Mouse (Mus musculus): ENCODE results near the gene Ror1. TPM values are rescaled to one million over a fixed set of nuclear protein-coding genes. Genes with fewer than 3 reads are reported as not detected.

Ror1 gene
- total RNA-seq, 2 experiments from 2014 or later, result 7.7 to 9.7 TPM

DNA sequence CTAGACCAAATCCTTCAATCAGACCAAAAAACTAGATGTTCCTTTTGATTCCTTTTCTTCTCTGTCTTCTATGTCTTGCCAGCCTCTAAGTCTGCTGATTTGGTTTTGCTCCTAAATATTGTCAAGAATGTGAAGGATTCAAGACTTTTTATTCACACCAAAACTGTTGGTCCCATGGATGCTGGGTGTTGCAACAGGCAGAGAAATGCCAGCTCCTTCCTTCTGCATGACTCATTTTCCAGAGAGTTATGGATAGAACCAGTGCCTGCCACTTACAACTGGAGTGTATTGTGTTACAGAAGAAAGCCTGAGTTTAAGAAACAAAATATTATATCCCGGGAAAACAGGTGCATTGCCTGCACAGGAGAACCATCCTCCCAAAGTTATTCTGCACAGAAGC is 55.2 kb downstream of the Ror1 start:
- intact Hi-C loops (cut with DNase I), result no loop called here
- no peak for DNase-seq (ENCODE audit: low spot score)

- DNase-seq (ENCODE audit: low spot score), result no peak
- intact Hi-C loops (cut with DNase I), result no loop called here
Observed at GRCm38 (mm10) chr4:100154560-100155130, 59.1 kb downstream of the Ror1 start.

DNA sequence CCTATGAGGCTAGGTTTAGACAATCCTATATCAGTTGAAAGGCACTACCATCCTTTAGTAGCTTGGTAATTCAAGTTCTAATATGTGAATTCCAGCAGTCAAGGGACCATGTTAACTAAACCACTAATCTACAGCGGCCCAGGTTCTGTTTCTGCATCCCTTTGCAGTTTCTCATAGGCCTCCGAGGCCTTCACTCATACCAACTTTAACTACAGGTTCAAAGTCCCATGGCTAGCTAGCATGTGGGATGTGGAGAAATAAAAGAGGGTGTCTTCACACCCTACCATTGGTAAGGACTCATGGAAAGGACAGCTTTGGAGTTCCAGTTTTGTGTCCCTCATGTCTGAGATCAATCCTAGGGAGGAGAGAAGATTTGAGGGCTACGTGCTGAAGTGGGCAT is 60.1 kb downstream of the Ror1 start:
- intact Hi-C loops (cut with DNase I), result no loop called here
- DNase-seq (ENCODE audit: low spot score), result no peak

GRCm38 (mm10) chr4:100158401-100158800 is 62.8 kb downstream of the Ror1 start:
- intact Hi-C loops (cut with DNase I), result no loop called here
- no peak for DNase-seq (ENCODE audit: low spot score)

DNA sequence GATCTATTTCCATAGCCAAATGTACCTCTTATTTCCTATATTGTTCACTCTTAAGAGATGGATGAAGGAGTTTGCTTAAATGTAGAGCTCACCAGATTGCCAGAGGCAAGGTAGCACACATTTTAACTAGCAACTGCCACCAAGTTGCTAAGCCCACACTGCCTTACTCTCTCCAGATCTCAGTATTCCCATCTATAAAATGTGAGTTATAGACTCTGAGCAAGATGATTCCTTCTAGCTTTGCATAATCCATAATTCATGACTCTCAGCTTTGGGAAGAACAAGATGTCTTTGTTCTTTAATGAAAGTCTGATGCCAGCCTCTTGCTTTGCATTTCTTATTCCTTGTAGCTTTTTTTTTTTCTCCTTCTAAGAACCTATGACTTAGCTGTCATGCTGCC is 64.6 kb downstream of the Ror1 start:
- intact Hi-C loops (cut with DNase I), result no loop called here
- no peak for DNase-seq (ENCODE audit: low spot score)

DNA sequence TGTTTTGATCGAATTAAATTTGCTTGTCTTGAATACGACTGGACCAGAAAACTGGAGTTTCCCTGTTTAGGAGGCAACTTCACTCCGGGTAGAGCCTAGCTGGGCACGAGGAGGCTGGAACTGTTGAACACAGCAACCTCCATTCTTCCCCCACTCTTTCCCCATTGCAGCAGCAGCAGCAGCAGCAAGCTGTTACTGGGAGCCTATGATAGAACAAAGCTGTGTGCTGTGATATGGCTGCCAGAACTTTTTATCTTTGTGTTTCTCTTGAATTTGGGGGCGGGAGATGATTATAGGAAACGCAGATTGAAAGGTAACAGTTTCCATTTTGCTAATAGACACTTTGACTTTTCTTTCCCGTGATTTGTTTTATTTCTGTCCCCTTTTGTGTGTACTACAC is 70.2 kb downstream of the Ror1 start:
- no peak for DNase-seq (ENCODE audit: low spot score)
- intact Hi-C loops (cut with DNase I), result no loop called here

DNA sequence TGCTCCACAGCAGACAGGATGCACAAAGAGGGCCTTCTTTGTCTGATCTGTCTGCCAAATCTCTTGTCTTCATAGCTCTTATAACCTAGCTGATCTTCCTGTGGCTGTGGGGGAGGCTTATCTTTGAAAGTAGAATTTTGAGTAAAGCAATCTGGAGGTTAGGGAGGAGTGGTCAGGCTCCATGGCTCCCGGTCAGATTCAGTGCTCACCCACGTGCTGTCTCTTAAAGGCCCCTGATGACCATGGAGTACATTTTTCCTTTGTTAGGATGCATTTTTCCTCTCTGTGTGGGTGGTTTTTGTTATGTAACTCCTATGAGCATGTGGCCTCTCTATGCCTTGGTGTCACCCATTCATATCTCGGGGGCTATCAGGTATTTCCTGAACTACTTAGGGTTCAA is 71.3 kb downstream of the Ror1 start:
- no peak for DNase-seq (ENCODE audit: low spot score)
- intact Hi-C loops (cut with DNase I), result no loop called here

GRCm38 (mm10) chr4:100169683-100170082 is 74.1 kb downstream of the Ror1 start:
- DNase-seq (ENCODE audit: low spot score), result no peak
- intact Hi-C loops (cut with DNase I), result no loop called here

- intact Hi-C loops (cut with DNase I), result no loop called here
- DNase-seq (ENCODE audit: low spot score), result no peak
Observed at GRCm38 (mm10) chr4:100170161-100170650, 74.6 kb downstream of the Ror1 start.

GRCm38 (mm10) chr4:100170743-100171142 is 75.2 kb downstream of the Ror1 start:
- DNase-seq (ENCODE audit: low spot score), result no peak
- intact Hi-C loops (cut with DNase I), result no loop called here

DNA sequence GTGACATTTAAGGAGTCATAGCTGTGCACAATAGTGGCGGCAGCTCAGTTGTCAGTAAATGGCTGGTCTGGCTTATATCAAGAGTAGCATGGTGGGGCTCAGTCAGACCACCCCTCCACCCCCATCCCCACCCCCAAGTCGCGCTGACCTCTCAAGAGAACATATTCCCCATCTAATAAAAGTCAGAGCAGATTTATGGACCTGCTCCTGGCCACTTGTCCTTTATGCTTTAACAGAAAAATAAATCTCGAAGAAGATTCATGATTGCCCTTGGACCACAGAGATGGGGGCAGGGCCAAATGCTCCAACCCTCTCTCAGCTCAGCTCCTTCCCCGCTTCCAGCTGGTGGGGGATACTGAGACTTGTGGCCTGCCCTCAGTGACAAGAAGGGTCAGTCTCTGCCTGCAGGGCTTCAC is 75.9 kb downstream of the Ror1 start:
- no peak for DNase-seq (ENCODE audit: low spot score)
- intact Hi-C loops (cut with DNase I), result no loop called here

DNA sequence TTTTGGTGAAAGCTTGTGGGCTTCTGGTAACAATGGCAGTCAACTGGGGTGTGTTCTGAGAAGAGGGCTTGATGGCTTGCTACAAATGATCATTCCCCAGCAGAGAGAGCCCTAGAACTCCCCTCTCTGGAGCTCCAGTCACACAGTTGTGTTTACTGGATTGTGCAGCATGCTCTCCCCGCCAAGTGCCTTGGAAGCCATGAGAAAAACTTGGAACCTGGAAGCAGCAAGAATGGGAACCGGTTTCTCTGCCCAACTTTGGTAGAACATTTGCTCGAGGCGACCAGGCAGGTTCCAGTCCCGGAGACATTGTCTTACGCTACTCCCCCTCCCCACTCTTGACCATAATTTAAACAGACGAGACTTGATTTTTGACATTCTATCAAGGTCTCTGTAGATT is 80.0 kb downstream of the Ror1 start:
- DNase-seq (ENCODE audit: low spot score), result peak; percentile 23
- intact Hi-C loops (cut with DNase I), result no loop called here

- intact Hi-C loops (cut with DNase I), result no loop called here
- no peak for DNase-seq (ENCODE audit: low spot score)
Observed at GRCm38 (mm10) chr4:100178316-100178715, 82.7 kb downstream of the Ror1 start.

- DNase-seq (ENCODE audit: low spot score), result peak; percentile 60
- intact Hi-C loops (cut with DNase I), result no loop called here
Observed at GRCm38 (mm10) chr4:100181676-100182075, 86.1 kb downstream of the Ror1 start.

GRCm38 (mm10) chr4:100186781-100187180 is 91.2 kb downstream of the Ror1 start:
- DNase-seq (ENCODE audit: low spot score), result no peak
- intact Hi-C loops (cut with DNase I), result no loop called here

DNA sequence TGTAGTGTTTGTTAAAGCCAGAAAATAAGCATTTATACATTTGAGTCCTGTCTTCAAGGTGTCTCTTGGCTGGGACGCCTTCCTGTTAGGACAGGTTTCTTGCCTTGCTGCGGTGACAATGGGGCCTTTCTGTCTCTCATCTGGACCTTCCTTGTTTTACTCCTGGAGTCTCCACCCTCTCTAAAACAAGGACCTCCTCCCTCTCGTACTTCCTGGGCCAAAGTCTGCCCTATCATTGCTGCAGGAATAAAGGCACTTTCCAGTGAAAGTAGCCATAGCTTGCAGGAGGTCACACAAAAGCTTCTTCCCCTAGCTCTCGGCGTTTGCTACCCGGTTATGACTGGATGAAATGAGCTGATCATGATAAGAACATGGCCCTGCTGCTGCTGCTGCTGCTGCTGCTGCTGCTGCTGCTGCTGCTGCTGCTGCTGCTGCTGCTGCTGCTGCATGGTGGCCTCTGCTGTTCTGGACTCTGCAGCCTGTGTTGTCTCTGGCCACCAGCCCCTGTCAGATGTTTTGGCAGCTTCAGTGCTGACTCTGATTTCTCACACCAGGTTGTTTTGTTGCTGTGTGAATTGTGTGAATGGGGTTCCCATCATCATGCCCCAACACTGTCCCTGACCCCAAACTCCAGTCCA is 92.1 kb downstream of the Ror1 start:
- peak; percentile 31 for DNase-seq (ENCODE audit: low spot score)
- intact Hi-C loops (cut with DNase I), result no loop called here

- intact Hi-C loops (cut with DNase I), result no loop called here
- DNase-seq (ENCODE audit: low spot score), result peak; percentile 20
Observed at GRCm38 (mm10) chr4:100188201-100188699, 92.7 kb downstream of the Ror1 start.

GRCm38 (mm10) chr4:100191483-100191882 is 95.9 kb downstream of the Ror1 start:
- no peak for DNase-seq (ENCODE audit: low spot score)
- intact Hi-C loops (cut with DNase I), result no loop called here

DNA sequence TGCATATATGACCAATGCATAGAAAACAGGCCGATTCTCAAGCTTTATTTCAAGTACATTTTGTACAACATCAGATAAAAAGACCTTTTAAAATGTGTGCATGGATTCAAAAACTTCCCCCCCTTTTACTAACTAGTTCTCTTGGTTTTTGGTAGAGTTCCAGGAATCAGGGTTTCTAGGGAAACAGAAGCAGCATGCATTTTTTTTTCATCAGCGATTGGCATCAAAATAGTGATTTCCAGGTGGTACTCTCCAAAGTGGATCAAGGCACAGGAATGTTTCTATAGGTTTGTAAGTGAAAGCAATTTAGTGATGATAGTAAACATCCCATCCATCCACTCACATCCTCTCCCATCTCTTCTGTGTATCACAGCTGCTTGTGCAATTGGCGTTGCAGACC is 98.5 kb downstream of the Ror1 start:
- intact Hi-C loops (cut with DNase I), result no loop called here
- no peak for DNase-seq (ENCODE audit: low spot score)

GRCm38 (mm10) chr4:100196255-100196793 is 100.7 kb downstream of the Ror1 start:
- no peak for DNase-seq (ENCODE audit: low spot score)
- intact Hi-C loops (cut with DNase I), result no loop called here

DNA sequence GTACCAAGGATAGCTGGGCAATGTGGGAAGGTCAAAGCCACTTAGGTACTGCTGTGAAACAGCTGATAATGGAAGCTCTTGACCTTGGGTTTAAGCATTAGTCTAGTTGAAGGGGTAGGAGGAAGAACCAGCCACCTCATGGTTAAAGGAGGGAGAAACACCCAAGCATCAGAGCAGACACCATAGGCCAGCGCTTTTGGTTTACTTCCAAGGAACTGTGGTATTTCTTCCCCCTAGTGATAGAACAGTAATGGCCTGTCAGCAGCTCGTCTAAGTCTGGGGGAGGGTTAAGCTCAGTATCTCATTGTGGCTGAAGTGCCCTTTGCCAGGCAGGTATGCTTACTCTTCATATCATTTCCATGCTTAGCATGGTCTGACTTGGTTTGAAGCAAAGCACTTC is 102.7 kb downstream of the Ror1 start:
- intact Hi-C loops (cut with DNase I), result no loop called here

GRCm38 (mm10) chr4:100201322-100201721 is 105.7 kb downstream of the Ror1 start:
- intact Hi-C loops (cut with DNase I), result no loop called here
- no peak for DNase-seq (ENCODE audit: low spot score)

More for the DNA sequence above, 102.7 kb downstream of the Ror1 start:
- no peak for DNase-seq (ENCODE audit: low spot score)
